Mouse (Mus musculus): ENCODE results near the gene Exog. TPM values are rescaled to one million over a fixed set of nuclear protein-coding genes. Genes with fewer than 3 reads are reported as not detected.

Exog gene
- total RNA-seq (2023) = 5.2 to 8.3 TPM (median 6.7 TPM) in 4 replicates

GRCm38 (mm10) chr9:119444738-119445429 is at the start of gene Exog:
Gene Exog, plus strand, starts transcription at chr9:119444943.

GRCm38 (mm10) chr9:119401801-119402214 is 42.9 kb upstream of the Exog start, which contains the start of gene Acvr2b:
Gene Acvr2b, plus strand, starts transcription at chr9:119402118.

Other genes starting within 250 kb of the Exog start
- 0.60 TPM in 1 of 4 replicates, not detected in the others for gene Slc22a13, start 235.8 kb upstream of the Exog start, total RNA-seq (2023)
- 33.2 to 42.2 TPM (median 37.1 TPM) in 4 replicates for gene Oxsr1, start 122.5 kb upstream of the Exog start, total RNA-seq (2023)
- 46.2 to 53.7 TPM (median 51.2 TPM) in 4 replicates for gene Acaa1a, start 105.3 kb upstream of the Exog start, total RNA-seq (2023)
- 31.1 to 32.3 TPM (median 31.8 TPM) in 4 replicates for gene Myd88, start 103.5 kb upstream of the Exog start, total RNA-seq (2023)
- gene Xylb, start 87.6 kb upstream of the Exog start, total RNA-seq (2023) = 0.98 to 3.2 TPM (median 1.5 TPM) in 4 replicates
- not detected in 4 replicates for gene Slc22a14, start 79.4 kb upstream of the Exog start, total RNA-seq (2023)
- 0.39 to 0.43 TPM in 2 of 4 replicates, not detected in the others for gene Acvr2b, start 42.8 kb upstream of the Exog start, total RNA-seq (2023)
- gene Scn5a, start 134.1 kb downstream of the Exog start, total RNA-seq (2023) = not detected in 4 replicates

All from B cell, adult 62 days (primary cell).